ENCODE assay signal across 7 mouse cellular contexts in the genomic region with DNA sequence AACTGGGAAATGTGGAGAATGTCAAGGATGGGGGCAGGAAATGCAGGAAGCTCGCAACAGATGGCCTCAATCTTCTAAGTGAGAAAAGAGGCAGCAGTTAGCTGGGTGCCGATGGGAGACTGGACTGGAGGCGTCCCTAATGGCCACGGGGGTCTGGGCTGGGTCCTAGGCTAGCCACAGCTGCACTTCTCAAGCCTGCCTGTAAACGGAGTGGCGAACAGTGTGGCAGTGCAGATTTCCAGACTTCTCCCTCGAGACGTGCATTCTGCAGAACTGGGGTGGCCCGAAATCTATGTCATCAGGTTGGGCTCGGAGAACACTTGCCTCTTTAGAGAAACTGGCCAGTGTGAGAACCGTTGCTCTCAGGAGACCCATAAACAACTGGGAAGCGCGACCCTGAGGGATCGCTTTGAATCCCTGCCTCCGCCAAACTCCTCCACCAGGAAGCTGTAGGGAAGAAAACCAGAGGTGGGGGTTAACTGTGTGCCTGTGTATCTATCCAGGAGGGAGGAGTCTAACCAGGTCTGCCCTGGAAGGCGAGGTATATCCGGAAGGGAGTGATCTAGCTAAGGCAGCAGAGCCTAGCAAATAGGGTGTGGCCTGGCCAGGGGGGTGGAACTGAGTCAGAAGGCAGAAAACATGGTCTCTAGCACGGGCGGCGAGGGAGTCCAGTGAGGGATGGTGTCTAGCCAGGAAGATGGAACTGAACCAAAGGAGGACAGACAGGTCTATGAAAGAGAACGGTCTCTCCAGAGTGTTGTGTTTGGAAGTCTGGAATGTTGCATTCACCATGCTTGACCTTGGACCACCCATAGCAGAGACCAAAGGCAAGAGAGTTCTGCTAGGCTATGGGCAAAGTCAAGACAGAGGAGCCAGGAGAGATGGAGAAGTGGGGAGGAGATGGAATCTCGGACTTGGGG.
DNase-seq lines count a peak whose midpoint lies in the region; ATAC-seq and TF ChIP-seq lines count a peak whose summit lies in the region.

No protein-coding gene starts in this region.

- peak; percentile 97 for DNase-seq in R1 (ENCODE audit: low read depth, low spot score)
- DNase-seq in cerebellum, postnatal 25 days, result peak; percentile 36 to 39
- DNase-seq in gastrocnemius, postnatal 14 days, result peak; percentile 44
- DNase-seq in limb, embryonic 11.5 days (ENCODE audit: low spot score), result peak; percentile 57
- DNase-seq in mesoderm, embryonic 11.5 days (ENCODE audit: low read depth, low spot score), result peak; percentile 41

- no peaks in the 10 kb centered on the region for H3K36me3 ChIP-seq in limb, embryonic 11.5 days (ENCODE audit: control insufficient read depth, insufficient read depth, low read length)
- H3K36me3 ChIP-seq in small intestine, adult 2 months (ENCODE audit: control insufficient read depth, insufficient read depth, low read length), result no peaks in the 10 kb centered on the region

- TF ChIP-seq CTCF in small intestine, adult 2 months (IDR thresholded peaks at IDR 0.05; ENCODE audit: extremely low read depth, insufficient read length, insufficient replicate concordance, low read depth, low read length), result no peak; the same call in 1 of the 2 replicates

- no peak overlapping the region for H3K27ac ChIP-seq in limb, embryonic 11.5 days (replicated peaks; ENCODE audit: low read depth, low read length)
- peak overlapping the region; percentile 62 for H3K27ac ChIP-seq in small intestine, adult 2 months (ENCODE audit: insufficient read depth, low read depth, low read length)

- peak; percentile 56 for ATAC-seq in inflammation-experienced regulatory T-cells, adult 6 months
- ATAC-seq in limb, embryonic 11.5 days (ENCODE audit: insufficient number of reproducible peaks, low FRiP score, low TSS enrichment, low read depth), result peak; percentile 67

- H3K27me3 ChIP-seq in limb, embryonic 11.5 days (ENCODE audit: control insufficient read depth, insufficient read depth, low read length), result no peaks in the 10 kb centered on the region
- no peaks in the 10 kb centered on the region for H3K27me3 ChIP-seq in small intestine, adult 2 months (ENCODE audit: control insufficient read depth, insufficient read depth, low read length)

- peak overlapping the region; percentile 33 for H3K4me3 ChIP-seq in limb, embryonic 11.5 days (ENCODE audit: low read depth, low read length)
- peak overlapping the region; percentile 55 for H3K4me3 ChIP-seq in small intestine, adult 2 months (ENCODE audit: low read depth, low read length)

- no peaks in the 10 kb centered on the region for H3K9me3 ChIP-seq in limb, embryonic 11.5 days (ENCODE audit: control insufficient read depth, low read length)

- H3K4me1 ChIP-seq in limb, embryonic 11.5 days (ENCODE audit: control insufficient read depth, insufficient read depth, low read length), result peaks cover 9% of the 10 kb centered on the region
- H3K4me1 ChIP-seq in small intestine, adult 2 months (ENCODE audit: control insufficient read depth, insufficient read depth, insufficient read length, low read length), result peaks cover 21% of the 10 kb centered on the region; the same call in 1 of the 2 replicates

- peak overlapping the region; percentile 41; the same call in 1 of the 2 replicates for H3K9ac ChIP-seq in limb, embryonic 11.5 days (ENCODE audit: low read length)

- intact Hi-C loops in gastrocnemius, postnatal 14 days (cut with DNase I; ENCODE audit: low total_unique reads), result loop anchor here (10.0 kb wide), 1 partner anchor 493 kb away; no protein-coding TSS in a partner anchor

- H3K4me2 ChIP-seq in limb, embryonic 11.5 days (ENCODE audit: low read depth, severe bottlenecking), result peak overlapping the region; percentile 64

- WGBS in limb, embryonic 11.5 days, result 3% methylated on average over 22 of the region's 22 CpGs
- WGBS in small intestine, adult 2 months, result 3% methylated on average over 22 of the region's 22 CpGs

- peak; percentile 55 for TF ChIP-seq POLR2A in small intestine, adult 2 months (IDR thresholded peaks at IDR 0.05; ENCODE audit: low read depth, low read length)

Comparison
In these comparisons a context has a peak if more than half of its experiments do, and no peak if none do; other contexts are left out.
1. DNase-seq: peak in every context shown above with its lines; median percentile 97 in R1; 57 in limb, embryonic 11.5 days; 44 in gastrocnemius, postnatal 14 days; 41 in mesoderm, embryonic 11.5 days; 38 in cerebellum, postnatal 25 days.